Mouse (Mus musculus) gastrocnemius, postnatal 14 days (tissue): ENCODE data around the gene Lca5. TPM values are rescaled to one million over a fixed set of nuclear protein-coding genes. Genes with fewer than 3 reads are reported as not detected.

Source experiments
- DNase-seq: peaks from one replicate; pipeline ENCODE4 v3.0.0; 2021; ENCODE audit warnings: mixed read lengths
- intact Hi-C: fragments of 180-260 bp; cut with DNase I; formaldehyde crosslinking; loops from one replicate; pipeline ENCODE4 v1.15.1; 2025; ENCODE audit warnings: low total_unique reads
- long read RNA-seq, 2 experiments: library from polyadenylated mRNA; stranded (forward); transcript quantifications; one replicate each; pipeline ENCODE4 v2.0.0; 2021
- total RNA-seq, 2 experiments: library from RNA; stranded (reverse); gene quantifications; 2 replicates each; pipeline ENCODE4 v1.2.3; 2021

Lca5 gene
- total RNA-seq, result 1 to 10 TPM; 3.2 to 3.8 TPM
- long read RNA-seq, experiment 1, result 0 reads
- long read RNA-seq, experiment 2, partial matches to known transcripts, result 1 of 2 reads
- long read RNA-seq, experiment 2, other reads (novel, unspliced or antisense), result 1 of 2 reads

DNA sequence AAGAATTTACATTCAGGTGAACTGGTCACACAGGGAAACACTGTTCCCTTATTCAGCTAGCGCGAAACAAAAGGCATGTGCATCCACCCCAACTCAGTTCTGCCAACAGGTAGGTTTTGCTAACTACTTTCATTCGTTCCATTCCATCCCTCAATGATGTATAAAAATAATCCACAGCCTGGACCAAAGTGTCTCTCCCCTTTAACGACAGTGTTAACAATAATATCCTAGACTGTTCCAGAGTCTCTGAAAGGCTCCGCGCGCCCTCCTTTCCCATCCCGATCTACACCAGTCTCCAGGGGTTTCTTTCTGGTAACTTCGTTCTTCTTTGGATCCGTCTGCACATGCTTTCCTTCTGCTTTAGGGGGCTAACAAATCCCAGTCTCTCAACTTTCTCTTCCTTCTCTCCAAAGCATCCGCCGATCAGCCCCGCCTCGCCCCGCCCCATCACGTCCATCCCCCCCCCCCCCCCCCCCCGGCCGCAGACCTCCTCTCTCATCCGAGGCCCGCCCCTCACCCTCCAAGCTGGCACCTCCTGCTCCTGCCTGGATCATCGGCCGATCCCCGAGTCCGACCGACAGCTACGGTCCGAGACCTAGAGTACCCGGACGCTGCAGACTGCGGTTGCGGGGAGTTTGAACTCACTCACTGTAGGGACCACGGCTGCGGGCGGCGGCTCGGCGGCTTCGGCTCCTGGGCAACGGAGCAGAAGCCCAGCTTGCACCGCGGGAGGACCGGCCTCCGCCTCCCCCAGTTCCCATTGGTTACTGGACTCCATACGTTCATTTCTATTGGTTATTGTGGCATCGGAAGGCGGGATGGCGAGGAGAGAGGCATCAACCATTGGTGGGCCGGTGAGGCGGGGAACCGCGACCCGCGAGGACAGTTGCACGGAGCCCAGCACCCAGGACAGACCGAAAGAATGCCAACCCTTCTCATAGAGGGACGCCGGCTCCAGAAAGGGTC, at the start of gene Lca5:
TSS of gene Lca5 (minus strand) at position 736 of the 966 bp plus-strand sequence.
- DNase-seq, result peak; percentile 92
- intact Hi-C loops, result loop anchor here (10.0 kb wide), 1 partner anchor 104 kb away; the partner anchor contains the start of gene Sh3bgrl2

DNA sequence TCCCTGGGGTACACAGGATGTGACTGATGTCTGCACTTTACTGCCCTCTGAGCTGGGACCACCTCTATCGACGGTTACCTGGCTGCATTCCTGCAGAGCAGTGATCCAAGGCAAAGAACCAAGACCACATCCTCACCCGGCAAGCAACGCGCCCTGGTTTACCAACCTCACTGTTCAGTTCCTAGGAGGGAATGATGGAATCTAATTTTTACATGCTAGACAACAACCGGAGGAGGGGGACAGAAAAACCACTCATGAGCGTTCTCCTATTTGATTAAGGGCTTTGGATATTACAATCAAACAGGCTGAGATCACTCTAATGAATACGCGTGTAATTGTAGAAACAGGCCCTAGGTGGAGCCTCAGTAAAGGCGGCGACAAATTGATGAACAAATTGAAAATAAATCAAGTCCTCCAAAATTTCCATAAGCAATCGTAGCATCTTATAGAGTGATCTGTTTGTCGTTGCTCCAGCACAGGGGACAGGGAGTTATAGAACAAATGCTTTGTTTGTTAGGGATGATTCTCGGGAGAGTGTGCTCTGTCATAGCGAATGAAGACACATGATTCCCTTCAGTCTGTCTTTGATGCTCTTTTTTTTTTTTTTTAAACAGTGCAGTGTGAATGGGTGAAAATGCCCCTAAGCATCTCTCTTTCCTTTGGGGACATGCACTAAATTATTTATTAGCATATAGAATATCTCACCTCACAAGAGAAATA, 47.7 kb upstream of the Lca5 start:
- DNase-seq, result no peak
- intact Hi-C loops, result no loop called here

DNA sequence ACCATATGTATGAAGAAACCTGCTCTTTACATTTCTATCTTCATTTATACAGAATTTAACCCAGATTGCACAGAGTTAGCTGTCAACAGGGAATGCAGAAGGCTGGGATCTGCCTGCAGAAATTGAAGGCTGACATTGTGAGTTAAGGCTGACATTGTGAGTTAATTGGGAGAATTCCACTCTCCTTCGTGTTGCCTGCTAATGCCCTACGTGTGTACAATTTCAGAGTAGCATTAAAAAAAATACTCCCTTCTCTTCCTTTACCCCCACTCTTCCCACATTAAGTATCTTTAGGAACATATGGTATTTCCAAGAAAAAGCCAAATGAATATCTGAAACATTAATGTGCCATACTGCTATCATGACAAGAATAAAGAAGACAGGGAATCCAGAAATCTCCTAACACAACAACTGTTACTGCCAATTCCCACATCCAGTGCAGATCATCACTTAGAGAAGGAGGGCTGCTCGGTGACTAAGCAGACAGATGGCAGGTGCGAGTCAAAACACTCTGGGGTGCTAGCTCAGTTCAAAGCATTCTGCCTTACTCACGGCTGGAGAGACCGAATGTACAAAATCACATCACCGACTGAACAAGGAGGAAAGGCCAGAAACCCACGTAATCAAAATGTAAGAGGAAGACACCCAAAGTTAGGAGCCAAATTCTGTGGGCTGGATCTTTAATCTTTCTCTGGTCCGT, 47.0 kb upstream of the Lca5 start:
- DNase-seq, result no peak
- intact Hi-C loops, result loop anchor here (2.0 kb wide), 1 partner anchor 123 kb away; no protein-coding TSS in a partner anchor

DNA sequence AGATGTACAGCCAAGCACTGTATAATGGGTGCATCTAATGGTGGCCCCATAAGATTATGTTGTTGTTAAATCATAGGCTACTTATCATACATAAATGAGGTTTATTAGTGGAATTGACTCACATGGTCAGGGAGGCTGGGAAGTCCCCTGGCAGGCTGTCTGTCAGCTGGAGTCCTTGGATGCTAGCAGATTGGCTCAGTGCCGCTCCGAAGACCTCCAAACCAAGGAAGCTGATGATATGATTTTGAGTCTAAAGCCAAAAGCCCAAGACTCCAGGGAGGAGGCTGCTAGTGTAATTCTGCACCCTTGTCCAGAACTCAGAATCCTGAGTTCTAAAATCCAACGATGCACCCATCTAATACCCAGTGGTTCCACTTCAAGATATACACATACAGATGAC, 45.0 kb upstream of the Lca5 start:
- no peak for DNase-seq
- intact Hi-C loops, result loop anchor here (2.0 kb wide), 1 partner anchor 125 kb away; no protein-coding TSS in a partner anchor

DNA sequence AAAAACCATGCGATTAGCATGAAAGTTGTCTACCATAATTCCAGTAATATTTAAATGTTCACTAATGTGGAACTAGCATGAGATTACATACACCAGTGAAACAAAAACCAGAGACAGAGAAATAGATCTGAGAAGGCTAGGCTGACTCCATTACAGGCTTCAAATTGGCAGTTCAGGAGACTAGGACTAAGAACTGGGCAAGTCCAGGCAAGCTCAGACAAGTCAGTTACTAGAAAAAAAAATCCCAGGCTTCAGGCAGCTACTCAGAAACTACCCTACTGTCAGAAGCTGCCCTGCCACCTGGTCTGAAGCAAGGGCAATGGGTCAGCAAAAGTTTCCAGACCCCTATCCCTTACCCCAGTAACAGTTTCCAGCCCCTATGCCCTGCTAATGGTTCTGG, 44.4 kb upstream of the Lca5 start:
- DNase-seq, result no peak
- intact Hi-C loops, result no loop called here

DNA sequence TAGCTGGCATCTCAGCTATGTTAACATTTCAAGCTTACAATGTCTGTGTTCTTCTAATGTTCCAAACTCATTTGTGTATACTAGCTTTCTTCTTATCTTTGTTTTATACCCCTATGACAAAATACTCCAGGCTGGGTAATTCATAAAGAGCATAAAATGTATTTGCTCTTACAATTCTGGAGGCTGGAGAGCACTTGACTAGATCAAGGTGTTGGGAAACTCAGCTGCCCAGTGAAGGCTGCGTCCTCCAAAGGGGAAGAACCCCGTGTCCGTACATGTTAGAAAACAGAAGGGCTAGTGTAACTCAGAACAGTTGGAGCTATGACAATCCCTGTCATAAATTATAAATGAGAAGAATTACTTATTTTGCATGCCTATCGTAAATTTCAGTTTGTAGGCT, 42.5 kb upstream of the Lca5 start:
- intact Hi-C loops, result no loop called here
- DNase-seq, result no peak

DNA sequence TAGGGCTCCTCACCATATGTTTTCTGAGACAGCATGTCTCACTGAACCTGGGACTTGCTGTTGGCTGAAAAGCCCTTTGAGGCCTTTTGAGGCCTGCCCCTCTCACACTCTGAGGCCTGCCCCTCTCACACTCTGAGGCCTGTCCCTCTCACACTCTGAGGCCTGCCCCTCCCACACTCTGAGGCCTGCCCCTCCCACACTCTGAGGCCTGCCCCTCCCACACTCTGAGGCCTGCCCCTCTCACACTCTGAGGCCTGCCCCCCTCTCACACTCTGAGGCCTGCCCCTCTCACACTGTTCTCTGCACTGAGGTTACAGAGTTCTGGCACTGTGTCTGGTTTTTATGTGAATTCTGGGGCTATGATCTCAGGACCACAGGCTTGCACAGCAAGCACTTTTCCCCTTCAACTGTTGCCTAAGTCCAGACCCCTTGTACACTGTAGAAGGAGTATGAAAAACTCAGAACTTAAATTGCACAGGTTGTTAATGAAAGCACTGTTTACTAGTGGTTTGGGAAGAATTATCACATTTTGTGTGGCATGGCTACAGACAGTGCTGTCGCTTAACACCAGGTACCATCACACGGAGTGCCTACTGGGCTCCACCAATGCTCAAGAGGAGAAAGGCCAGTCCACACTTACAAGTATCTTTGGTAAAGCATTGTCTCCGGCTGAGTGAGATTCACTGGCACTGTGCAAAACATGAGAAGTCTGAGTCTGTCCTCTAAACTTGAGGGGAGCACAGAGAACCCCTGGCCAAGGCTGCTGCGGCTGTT, 41.4 kb upstream of the Lca5 start:
- intact Hi-C loops, result no loop called here
- DNase-seq, result no peak

DNA sequence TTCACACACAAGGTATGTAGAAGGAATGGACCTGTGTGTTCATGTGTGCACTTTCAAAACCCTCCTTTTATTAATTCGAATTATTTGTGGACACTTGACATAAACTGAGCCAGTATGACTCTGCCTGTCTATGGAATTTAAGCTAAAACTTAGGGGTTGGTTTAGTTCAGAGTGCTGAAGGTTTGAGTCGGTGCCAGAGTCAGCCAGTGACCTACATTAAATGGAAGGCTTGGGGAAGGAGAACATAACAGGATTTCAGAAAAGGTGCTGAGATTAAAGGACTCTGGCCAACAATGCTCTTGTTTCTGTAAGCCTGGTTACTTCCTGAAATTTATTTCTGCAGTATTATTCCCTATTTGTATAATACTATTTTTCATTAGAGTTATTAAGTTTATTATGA, 28.9 kb upstream of the Lca5 start:
- DNase-seq, result no peak
- intact Hi-C loops, result no loop called here

DNA sequence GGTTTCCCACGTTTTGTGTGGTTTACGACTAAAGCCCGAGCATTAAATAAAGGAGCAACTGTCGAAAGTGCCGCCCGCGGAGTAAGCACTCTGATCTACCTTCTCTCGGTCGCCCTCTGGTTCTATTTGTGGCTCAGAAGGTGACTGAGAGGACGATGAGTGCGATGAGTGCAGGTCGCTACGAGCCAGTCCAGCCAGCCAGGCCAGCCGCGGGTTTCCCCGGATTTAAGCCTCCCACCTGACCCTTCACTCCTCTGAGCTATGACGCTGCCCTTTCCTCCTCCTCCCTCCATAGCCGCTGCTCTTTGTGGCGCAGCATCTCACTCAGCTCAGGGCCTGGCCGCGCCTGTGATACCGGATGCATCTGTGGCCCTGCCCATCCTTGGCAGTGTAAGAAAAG, 6.8 kb upstream of the Lca5 start:
- peak; percentile 62 for DNase-seq
- intact Hi-C loops, result loop anchor here (10.0 kb wide), 1 partner anchor 97 kb away; the partner anchor contains the start of gene Sh3bgrl2

DNA sequence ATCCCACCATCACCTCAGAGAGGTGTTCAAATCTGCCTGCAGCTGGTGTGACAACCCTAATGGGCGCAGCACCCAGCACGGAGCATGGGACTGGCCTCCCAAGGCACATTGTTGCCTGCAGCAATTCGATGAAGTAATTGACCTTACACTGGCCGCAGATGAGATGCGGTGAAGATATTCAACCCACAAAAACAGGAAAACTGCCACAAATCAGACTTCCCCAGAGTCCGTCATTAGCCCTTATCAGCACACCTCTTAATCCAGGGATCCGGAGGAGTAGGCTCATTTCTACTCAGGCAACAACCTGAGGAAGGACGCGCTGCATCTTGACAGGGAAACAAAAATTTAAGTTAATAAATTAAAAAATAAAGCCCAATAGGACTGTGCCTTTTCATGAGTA, 6.2 kb upstream of the Lca5 start:
- intact Hi-C loops, result loop anchor here (10.0 kb wide), 1 partner anchor 98 kb away; the partner anchor contains the start of gene Sh3bgrl2
- no peak for DNase-seq

DNA sequence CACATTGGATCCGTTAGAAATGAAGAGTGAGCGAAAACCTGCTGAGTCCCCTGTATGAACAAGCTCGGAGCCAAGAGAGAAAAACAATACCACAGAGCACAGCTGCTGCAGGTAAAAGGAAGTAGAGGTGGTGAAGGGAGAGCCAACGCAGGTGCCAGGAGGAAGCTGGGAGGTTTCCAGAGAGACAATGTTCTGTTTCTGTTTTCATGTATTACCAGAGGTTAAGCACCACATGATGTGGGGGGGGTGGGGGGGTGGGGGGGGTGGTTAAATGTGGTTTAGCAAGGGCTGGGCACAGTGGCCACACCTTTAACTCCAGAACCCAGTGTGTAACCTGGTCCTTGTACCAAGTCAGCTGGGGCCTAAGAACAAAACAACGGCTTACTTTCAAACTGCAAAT, 3.3 kb downstream of the Lca5 start:
- intact Hi-C loops, result no loop called here
- no peak for DNase-seq

DNA sequence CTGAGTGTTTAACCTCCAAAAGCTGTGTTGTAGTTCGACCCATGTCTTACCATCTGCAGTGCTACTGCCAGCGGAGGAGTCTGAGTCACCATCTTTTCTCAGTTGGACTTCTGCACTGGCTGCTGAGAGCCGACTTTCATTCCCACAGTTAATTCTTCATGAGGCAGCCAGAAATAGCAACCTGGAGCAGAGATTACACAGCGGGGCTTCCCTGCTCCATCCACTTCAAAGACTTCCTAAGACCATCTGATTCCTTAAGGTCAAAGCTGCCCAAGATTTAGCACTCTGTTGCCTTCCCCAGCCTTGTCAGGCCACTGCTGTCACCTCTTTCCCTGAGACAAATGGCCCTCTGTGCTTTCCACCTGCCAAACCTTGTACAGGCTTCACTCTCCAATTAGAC, 6.4 kb downstream of the Lca5 start:
- intact Hi-C loops, result no loop called here
- DNase-seq, result no peak

DNA sequence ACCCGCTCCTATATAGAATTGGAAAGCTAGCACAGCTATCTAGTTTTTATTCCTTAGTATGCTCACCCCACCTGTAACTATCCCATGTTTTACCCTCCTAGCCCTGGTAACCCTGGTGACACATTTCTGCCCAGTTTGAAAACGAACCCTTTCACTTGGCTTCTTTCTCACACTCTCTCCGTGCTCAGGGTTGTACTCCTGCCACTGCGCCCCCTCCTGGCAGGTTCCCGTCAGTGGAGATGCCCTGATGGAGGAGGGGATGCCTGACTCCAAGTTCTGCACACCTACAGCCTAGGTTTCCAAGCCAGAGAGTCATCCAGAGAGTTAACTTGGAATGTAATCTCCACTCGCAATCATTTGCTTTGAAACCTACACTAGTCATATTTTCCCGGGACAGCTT, 7.3 kb downstream of the Lca5 start:
- no peak for DNase-seq
- intact Hi-C loops, result no loop called here

DNA sequence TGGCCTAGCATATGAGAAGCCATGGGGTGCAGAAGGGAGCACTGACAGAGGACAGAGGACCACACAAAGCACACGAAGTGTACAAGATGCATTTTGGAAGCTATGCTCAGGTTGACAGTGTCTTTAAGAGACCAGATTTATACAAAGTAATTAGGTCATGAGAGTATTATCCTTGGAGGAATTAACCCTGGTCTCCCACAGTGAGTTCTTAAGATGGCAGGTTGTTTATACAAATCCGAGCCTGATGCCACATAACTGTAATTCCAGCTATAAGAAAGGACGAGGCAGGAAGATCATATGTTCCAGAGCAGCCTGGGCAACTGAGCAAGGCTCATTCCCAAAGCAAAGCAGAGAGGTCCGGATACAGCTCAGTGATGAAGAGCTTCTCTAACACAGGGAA, 13.0 kb downstream of the Lca5 start:
- no peak for DNase-seq

DNA sequence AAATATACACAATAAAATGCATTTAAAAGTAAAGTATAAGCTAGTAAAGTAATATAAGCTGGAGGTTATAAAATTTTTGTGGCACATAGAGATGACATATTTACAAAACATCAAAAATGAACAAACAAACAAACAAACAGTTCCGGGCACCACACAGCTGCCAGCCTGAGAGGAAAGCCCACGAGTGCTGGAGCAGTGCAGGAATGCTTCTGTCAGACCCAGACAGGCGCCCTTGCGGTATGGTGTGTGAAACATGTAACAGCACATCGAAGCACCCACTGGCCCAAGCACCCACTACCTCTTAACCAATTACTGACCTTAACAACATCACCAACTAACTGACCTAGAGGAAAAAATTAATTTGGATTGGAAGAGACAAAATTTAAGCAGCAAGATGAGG, 22.0 kb downstream of the Lca5 start:
- intact Hi-C loops, result no loop called here
- no peak for DNase-seq

More for the DNA sequence above, 13.0 kb downstream of the Lca5 start:
- intact Hi-C loops, result no loop called here

DNA sequence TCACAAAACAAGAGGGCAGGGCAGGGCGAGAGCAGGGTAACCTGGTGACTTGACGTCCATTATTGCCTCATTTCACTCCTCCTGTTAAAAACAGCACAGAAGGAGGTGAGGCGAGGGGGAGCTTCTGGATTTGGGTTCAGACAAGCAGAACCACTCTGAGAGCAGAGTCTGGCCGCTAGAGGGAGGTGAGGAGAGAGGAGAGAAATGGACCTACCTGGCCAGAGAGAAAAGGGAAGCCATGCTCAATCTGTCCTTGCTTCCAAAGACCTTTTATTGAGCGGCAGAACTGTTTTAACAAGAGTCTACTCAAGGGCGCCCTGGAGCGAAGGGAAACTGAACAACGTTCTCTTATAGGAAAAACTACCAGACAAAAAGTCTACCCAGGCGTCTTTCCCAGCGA, 27.9 kb downstream of the Lca5 start:
- intact Hi-C loops, result no loop called here
- DNase-seq, result no peak

DNA sequence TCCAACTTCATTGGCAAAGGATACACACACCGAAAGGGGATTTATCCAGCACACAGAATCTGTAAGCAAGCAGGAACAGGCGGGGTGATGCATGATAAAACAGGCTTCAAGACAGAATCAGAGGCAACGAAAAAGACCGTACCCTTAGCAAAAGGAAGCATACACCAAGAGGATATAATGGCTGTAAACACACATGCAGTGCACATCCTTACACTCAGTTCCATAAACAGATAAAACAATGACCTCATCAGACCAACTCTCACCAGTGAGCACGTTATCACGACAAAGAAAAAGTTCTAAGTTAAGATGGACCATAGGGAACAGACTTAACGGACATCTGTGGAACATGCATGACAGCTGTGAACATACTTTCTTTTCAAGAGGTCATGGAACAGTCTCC, 35.8 kb downstream of the Lca5 start:
- intact Hi-C loops, result no loop called here
- no peak for DNase-seq

DNA sequence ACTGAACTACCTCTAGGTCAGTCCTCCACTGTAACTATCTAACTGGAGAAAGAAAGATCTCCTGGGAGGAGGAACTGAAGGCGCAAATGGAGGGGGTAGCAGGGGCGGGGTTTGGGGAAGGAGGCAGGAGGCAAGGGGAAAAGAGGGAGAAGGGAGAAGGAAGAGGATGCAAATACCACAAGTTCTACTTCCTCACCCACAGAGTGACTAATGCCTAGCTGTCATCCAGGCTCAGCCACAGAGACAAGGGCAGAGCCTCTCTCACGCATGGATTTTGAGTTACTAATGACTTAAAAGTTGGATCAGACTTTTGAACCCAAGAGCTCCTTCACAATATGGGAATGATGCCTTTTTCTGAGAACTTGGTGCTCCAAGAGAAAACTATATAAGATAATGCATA, 40.1 kb downstream of the Lca5 start:
- intact Hi-C loops, result no loop called here

DNA sequence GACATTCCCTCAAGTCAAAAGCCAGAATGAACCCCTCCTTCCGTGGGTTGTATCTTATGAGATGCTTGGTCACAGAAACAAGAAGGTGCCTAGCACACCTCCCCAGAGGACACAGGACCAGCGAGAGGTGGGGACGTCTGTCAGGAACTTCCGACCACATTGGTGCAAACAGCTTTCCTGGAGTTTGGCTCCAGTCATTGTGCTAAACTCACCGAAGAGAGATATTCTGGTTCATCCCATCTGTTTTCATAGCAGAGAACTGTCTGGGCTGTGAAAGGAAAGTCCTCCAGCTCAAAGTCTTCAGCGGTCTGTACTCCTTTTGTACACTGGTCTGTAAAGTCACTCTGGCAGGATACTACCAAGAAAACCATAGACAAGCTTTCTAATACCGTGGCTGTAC, 41.5 kb downstream of the Lca5 start:
- DNase-seq, result no peak
- intact Hi-C loops, result no loop called here

More for the DNA sequence above, 40.1 kb downstream of the Lca5 start:
- no peak for DNase-seq
